Mouse (Mus musculus) lung, embryonic 16.5 days (tissue): ENCODE measurements around the gene Tap1. TPM values are rescaled to one million over a fixed set of nuclear protein-coding genes. Genes with fewer than 3 reads are reported as not detected.

Experiments
- ATAC-seq: fragments of 200-750 bp; cut with Nextera tagmentation; 2 replicates; pipeline ENCODE4 v1.8.0; 2017; ENCODE audit warnings: low read depth, mild to moderate bottlenecking, moderate library complexity
- H3K27ac ChIP-seq: fragments of 300-500 bp; sonication (generic); 2 replicates; pipeline ENCODE4 v1.5.1; 2014; ENCODE audit warnings: mild to moderate bottlenecking, control low read depth, low read length
- H3K27me3 ChIP-seq: fragments of 300-500 bp; sonication (generic); 2 replicates; pipeline ENCODE4 v1.6.1; 2014; ENCODE audit warnings: low read depth, low read length, mixed read lengths; ENCODE audit not compliant: control insufficient read depth, insufficient read depth
- H3K36me3 ChIP-seq: fragments of 300-500 bp; sonication (generic); 2 replicates; pipeline ENCODE4 v1.6.1; 2014; ENCODE audit warnings: low read length; ENCODE audit not compliant: control insufficient read depth, insufficient read depth
- H3K4me1 ChIP-seq: fragments of 300-500 bp; sonication (generic); replicated peaks from 2 replicates; pipeline ENCODE4 v1.6.1; 2014; ENCODE audit warnings: low read length, mixed read lengths; ENCODE audit not compliant: control insufficient read depth, insufficient read depth
- H3K4me2 ChIP-seq: fragments of 300-500 bp; sonication (generic); 2 replicates; pipeline ENCODE4 v1.6.1; 2014; ENCODE audit warnings: low read depth, low read length, control low read depth
- H3K4me3 ChIP-seq: fragments of 300-500 bp; sonication (generic); 2 replicates; pipeline ENCODE4 v1.5.1; 2014; ENCODE audit warnings: mild to moderate bottlenecking, low read length, control low read depth
- H3K9ac ChIP-seq: fragments of 300-500 bp; sonication (generic); 2 replicates; pipeline ENCODE4 v1.6.1; 2014; ENCODE audit warnings: low read length, control low read depth
- H3K9me3 ChIP-seq: fragments of 300-500 bp; sonication (generic); 2 replicates; pipeline ENCODE4 v1.6.1; 2016; ENCODE audit warnings: low read length; ENCODE audit not compliant: control insufficient read depth
- WGBS: fragments of 180-500 bp; shearing (Covaris S2); extraction: QIAGEN DNeasy Blood & Tissue Kit; methylation state at CpG from one replicate; pipeline ENCODE4 v1.1.7; 2014; 5-methylcytosine and 5-hydroxymethylcytosine counted together
- polyA plus RNA-seq: library from polyadenylated mRNA; unstranded; fragments of >200 nt; fragmentation: Nextera tagmentation; extraction: Ambion mirVana; gene quantifications from 2 replicates; pipeline ENCODE4 v1.2.1, GENCODE M21; 2015

Tap1 gene
- polyA plus RNA-seq, result 7.2 and 9.7 TPM in 2 replicates

DNA sequence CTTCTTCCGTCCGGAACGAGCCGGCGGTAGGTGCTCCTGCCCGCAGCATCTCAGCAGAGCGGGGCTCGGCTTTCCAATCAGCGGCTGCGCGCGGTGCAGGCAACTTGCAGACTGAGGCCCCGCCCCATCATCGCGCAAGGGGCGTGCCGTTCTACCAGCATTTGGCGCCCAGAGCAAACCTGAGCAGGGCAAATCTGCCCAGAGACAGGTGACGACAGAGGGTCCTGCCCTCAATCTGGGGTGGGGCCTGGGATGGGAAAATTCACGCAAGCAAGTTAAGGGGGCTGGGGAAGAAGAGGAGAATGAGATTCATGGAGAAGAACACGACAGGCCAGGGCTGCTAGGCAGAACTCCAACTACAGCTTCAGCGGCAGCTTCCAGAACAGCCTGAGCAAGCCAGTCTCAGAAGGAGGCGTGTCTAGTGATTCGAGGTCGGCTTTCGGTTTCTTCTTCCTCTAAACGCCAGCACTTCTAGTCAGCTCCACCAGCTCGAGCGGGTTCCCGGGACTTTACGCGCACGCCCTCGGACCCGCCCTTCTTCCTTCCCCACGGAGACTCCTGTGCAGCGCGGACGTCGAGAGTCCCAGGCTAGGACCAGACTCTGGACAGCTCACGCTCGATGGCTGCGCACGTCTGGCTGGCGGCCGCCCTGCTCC lies at the start of gene Tap1, which contains the start of gene Psmb9:
Gene Tap1 (plus strand): TSS at position 293 of the 656 bp plus-strand sequence.
Gene Psmb9 (minus strand): TSS at position 504 of the 656 bp plus-strand sequence.
- H3K36me3 ChIP-seq, result no peaks in the 10 kb centered on the region
- peak within 1 kb of the TSS; percentile 98 for H3K4me2 ChIP-seq
- H3K27ac ChIP-seq, result peak within 1 kb of the TSS; percentile 37; the same call in 1 of the 2 replicates
- H3K4me3 ChIP-seq, result peak within 1 kb of the TSS; percentile 71
- H3K4me1 ChIP-seq, result peaks cover 9% of the 10 kb centered on the region
- WGBS, result under 1% methylated on average over 46 of the region's 46 CpGs
- peak; percentile 97 for ATAC-seq
- no peaks in the 10 kb centered on the region for H3K9me3 ChIP-seq
- peaks cover 17% of the 10 kb centered on the region; the same call in 1 of the 2 replicates for H3K27me3 ChIP-seq
- H3K9ac ChIP-seq, result peak within 1 kb of the TSS; percentile 75

DNA sequence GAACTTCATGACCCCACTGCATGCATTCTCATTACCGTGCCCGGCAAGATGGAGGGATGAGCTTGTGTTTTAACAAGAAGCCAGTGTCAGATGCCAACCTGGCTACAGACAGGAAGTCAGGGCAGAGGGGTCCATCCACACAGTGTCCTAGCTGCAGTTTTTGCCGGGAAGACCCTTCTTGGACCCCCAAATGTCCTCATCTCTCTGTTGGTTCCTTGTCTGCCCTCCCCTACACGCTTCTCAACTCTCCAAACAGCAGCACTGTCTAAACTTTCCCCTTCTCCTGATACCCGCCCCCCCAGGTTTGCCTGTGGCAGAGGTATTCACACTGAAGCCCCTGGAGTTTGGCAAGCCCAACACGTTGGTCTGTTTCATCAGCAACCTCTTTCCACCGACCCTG lies 49.8 kb upstream of the Tap1 start:
- Histone ChIP-seq H3K36me3 (no peaks in the 10 kb centered on the region), H3K27me3 (peaks cover 28% of the 10 kb centered on the region), H3K4me2 (no peak overlapping the region), H3K4me3 (no peak overlapping the region), H3K27ac (no peak overlapping the region), H3K9me3 (no peaks in the 10 kb centered on the region), H3K4me1 (peaks cover 10% of the 10 kb centered on the region), H3K9ac (no peak overlapping the region)
- 63% methylated on average over 7 of the region's 7 CpGs for WGBS
- ATAC-seq, result no peak

DNA sequence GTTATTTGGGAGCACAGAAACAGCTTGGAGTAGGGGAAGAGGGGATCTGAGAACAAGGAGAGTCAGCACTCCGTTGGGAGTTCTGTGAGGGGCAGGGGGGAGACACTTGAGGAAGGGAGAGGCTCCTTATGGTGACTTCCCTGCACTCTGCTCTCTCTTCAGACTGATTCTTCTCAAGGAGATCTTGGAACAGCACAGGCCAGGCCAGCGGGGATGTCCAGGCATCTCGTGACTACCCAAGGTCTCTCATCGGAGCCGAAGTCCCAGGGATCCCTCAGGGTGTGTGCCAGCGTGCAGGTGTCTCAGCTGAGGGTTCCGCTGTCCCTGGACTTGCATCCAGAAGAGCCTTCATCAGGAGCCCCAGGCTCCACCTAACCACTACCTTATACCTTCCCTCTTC lies 48.7 kb upstream of the Tap1 start:
- H3K4me3 ChIP-seq, result no peak overlapping the region
- no peak for ATAC-seq
- no peaks in the 10 kb centered on the region for H3K9me3 ChIP-seq
- H3K27me3 ChIP-seq, result peaks cover 28% of the 10 kb centered on the region
- no peak overlapping the region for H3K9ac ChIP-seq
- H3K4me1 ChIP-seq, result peaks cover 17% of the 10 kb centered on the region
- WGBS, result 70% methylated on average over 7 of the region's 7 CpGs
- H3K36me3 ChIP-seq, result no peaks in the 10 kb centered on the region
- no peak overlapping the region for H3K27ac ChIP-seq
- H3K4me2 ChIP-seq, result no peak overlapping the region

DNA sequence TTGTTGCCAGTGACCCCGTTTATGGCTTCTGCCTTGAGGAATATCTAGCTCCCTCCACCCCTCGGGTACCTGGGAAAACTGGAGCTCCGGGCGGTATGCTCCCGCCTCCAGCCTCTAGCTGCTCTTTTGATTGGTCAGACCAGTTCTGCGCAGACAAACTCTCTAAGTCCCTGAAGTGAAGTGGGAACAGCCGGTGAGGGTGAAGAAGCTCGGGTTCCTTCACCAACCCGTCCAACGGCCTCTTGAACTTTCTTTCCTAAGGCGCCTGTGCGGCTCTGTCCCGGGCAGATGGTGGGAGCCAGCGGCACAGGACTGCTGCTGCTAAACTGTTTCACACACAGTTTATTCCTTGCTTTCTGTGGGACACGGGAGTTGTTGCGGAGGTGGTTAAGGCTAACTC lies 47.9 kb upstream of the Tap1 start:
- ATAC-seq, result peak; percentile 34
- peaks cover 17% of the 10 kb centered on the region for H3K4me1 ChIP-seq
- H3K9me3 ChIP-seq, result no peaks in the 10 kb centered on the region
- peaks cover 28% of the 10 kb centered on the region for H3K27me3 ChIP-seq
- no peak overlapping the region for H3K27ac ChIP-seq
- H3K36me3 ChIP-seq, result no peaks in the 10 kb centered on the region
- H3K9ac ChIP-seq, result peak overlapping the region; percentile 58
- peak overlapping the region; percentile 44 for H3K4me3 ChIP-seq
- 1% methylated on average over 16 of the region's 16 CpGs for WGBS
- H3K4me2 ChIP-seq, result peak overlapping the region; percentile 72

DNA sequence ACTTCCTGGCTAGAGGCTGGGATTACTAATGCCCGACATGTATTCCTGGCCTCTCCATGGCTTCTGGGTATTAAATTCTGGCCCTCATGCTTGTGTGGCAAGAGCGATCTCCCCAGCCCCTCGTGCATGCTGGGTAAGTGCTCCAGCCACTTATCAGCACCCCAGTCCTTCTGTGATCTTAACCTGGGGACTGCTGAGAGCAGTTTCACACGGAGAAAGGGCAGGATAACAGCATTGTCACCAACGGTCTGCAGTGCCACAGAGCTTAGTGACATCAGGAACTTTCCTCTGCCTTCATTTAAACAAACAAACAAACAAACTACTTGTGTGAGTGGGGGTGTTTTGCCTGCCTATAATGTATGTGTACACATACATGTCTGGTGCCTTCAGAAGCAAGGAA lies 47.1 kb upstream of the Tap1 start:
- H3K9me3 ChIP-seq, result no peaks in the 10 kb centered on the region
- no peak overlapping the region for H3K4me3 ChIP-seq
- H3K4me2 ChIP-seq, result peak overlapping the region; percentile 72; the same call in 1 of the 2 replicates
- H3K9ac ChIP-seq, result no peak overlapping the region
- H3K4me1 ChIP-seq, result peaks cover 17% of the 10 kb centered on the region
- no peak overlapping the region for H3K27ac ChIP-seq
- ATAC-seq, result no peak
- no peaks in the 10 kb centered on the region for H3K36me3 ChIP-seq
- WGBS, result 7% methylated on average over 5 of the region's 5 CpGs
- peaks cover 28% of the 10 kb centered on the region for H3K27me3 ChIP-seq

DNA sequence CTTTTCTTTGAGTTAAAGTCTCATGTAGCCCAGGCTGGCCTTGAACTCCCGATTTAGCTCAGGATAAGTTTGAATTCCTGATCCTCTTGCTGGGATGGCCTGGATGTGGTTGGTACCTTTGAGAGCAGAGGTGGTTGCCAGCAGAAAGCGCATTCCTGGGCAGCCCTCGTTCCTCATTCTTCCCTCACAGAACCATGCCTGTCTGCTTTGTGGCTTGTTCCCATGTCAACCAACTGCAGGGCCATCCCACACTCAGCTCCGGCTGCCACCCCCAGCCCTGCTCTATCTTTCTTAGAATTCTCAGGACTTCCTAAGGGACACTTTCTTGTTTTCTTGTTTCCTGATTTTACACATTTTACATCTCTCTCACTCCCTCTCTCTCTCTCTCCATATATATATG lies 45.9 kb upstream of the Tap1 start:
- H3K9ac ChIP-seq, result no peak overlapping the region
- peaks cover 28% of the 10 kb centered on the region for H3K27me3 ChIP-seq
- H3K4me3 ChIP-seq, result no peak overlapping the region
- no peaks in the 10 kb centered on the region for H3K9me3 ChIP-seq
- no peaks in the 10 kb centered on the region for H3K36me3 ChIP-seq
- peaks cover 17% of the 10 kb centered on the region for H3K4me1 ChIP-seq
- WGBS, result 55% methylated on average over 4 of the region's 4 CpGs
- ATAC-seq, result no peak
- no peak overlapping the region for H3K27ac ChIP-seq
- H3K4me2 ChIP-seq, result no peak overlapping the region

DNA sequence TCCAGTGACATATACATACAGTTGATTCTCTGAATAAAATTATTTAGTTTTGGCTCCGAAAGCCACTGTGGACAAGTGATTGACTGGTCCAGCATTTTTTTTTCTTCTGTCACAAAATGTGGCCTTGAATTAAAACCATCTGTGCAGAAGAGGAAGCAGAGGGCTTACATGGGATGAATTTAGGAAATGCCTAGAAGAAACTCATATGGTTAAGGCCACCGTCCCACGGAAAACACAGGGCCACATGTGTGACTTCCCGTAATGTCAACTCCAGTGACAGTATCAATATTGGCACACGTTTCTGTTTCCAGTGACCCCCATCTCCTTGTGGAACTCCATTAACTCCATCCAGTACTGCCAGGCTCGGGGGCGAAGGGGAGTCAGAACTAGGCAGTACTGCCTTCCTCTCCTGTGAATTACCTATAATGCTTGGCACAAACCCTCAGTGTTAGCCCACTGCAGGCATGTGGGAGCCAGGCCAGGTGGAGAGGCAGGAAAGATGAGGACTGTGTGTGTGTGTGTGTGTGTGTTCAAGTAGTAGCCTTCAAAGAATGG lies 44.8 kb upstream of the Tap1 start:
- H3K4me3 ChIP-seq, result no peak overlapping the region
- peak overlapping the region; percentile 29; the same call in 1 of the 2 replicates for H3K4me2 ChIP-seq
- H3K9me3 ChIP-seq, result no peaks in the 10 kb centered on the region
- no peak overlapping the region for H3K9ac ChIP-seq
- peaks cover 17% of the 10 kb centered on the region for H3K4me1 ChIP-seq
- 52% methylated on average over 7 of the region's 7 CpGs for WGBS
- peak overlapping the region; percentile 59 for H3K27ac ChIP-seq
- H3K36me3 ChIP-seq, result no peaks in the 10 kb centered on the region
- ATAC-seq, result peak; percentile 30; the same call in 1 of the 2 replicates
- H3K27me3 ChIP-seq, result peaks cover 28% of the 10 kb centered on the region

DNA sequence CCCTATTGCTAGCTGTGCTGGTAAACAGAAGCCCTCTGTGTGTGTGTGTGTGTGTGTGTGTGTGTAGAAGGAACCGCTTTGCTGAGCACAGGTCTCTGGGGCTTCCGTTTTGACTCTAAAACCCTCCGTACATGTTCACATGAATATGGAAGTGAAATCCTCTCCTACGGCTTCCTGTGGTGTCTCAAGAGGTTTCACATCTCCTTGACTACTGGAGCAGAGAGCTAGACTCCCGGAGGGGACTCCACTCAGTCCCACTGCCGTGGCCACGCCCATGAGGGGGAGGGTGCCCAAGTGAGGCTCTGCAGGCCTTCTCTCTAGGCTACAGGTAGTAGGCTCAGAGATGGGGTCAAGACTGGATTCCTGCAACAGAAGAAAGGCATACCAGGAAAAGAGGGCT lies 44.3 kb upstream of the Tap1 start, which contains the start of gene H2-DMb2:
Gene H2-DMb2 (plus strand): TSS at position 275 of the 400 bp plus-strand sequence.
- peak; percentile 78 for ATAC-seq
- 27% methylated on average over 7 of the region's 7 CpGs for WGBS
- Histone ChIP-seq H3K4me1 (peaks cover 17% of the 10 kb centered on the region), H3K27me3 (peaks cover 23% of the 10 kb centered on the region), H3K9me3 (no peaks in the 10 kb centered on the region), H3K27ac (peak within 1 kb of the TSS; percentile 59), H3K4me3 (no peak within 1 kb of the TSS), H3K4me2 (peak within 1 kb of the TSS; percentile 29; the same call in 1 of the 2 replicates), H3K36me3 (no peaks in the 10 kb centered on the region), H3K9ac (no peak within 1 kb of the TSS)

DNA sequence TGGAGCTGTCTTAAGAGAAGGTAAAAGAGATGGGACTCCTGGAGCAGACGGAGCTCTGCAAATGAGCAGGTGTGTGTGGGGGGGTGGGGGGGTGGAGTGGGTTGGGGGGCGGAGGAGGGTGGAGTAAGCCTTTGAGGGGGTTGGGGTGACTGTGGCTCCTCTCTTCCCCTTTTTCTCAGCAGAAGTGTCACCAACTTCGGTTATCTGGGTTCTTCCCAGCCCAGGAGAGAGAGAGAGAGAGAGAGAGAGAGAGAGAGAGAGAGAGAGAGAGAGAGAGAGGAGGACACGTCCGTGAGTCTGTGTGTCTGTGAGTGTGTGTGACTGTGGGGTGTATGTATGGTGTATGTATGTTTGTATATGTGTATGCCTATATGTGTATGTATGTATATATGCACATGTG lies 43.9 kb upstream of the Tap1 start:
- WGBS, result 59% methylated on average over 4 of the region's 5 CpGs

More for the DNA sequence above, 43.9 kb upstream of the Tap1 start:
- no peaks in the 10 kb centered on the region for H3K36me3 ChIP-seq
- H3K9ac ChIP-seq, result no peak overlapping the region
- H3K27ac ChIP-seq, result no peak overlapping the region
- no peak for ATAC-seq
- H3K4me1 ChIP-seq, result peaks cover 17% of the 10 kb centered on the region
- H3K27me3 ChIP-seq, result peaks cover 20% of the 10 kb centered on the region
- H3K9me3 ChIP-seq, result no peaks in the 10 kb centered on the region
- H3K4me2 ChIP-seq, result 0 out of 2 replicates have a peak overlapping the region, but pooled peaks have one; percentile 29
- no peak overlapping the region for H3K4me3 ChIP-seq
